Mouse (Mus musculus) ES-Bruce4 (cell line): Measurements from ENCODE around the gene Lgi1.

Experiments
- CTCF ChIP-seq: IDR thresholded peaks from one replicate; pipeline ENCODE4 v1.8.1; 2011; ENCODE audit warnings: low read depth, low read length
- EP300 ChIP-seq: IDR thresholded peaks from 2 replicates; pipeline ENCODE4 v1.6.1; 2011; ENCODE audit warnings: low read depth, low read length; ENCODE audit not compliant: insufficient read depth
- POLR2A ChIP-seq: IDR thresholded peaks from one replicate; pipeline ENCODE4 v1.8.1; 2011; ENCODE audit warnings: low read length; ENCODE audit not compliant: insufficient read depth

GRCm38 (mm10) chr19:38354819-38355360 is 90.6 kb downstream of the Lgi1 start:
- TF ChIP-seq CTCF (peak; percentile 53), POLR2A (no peak), EP300 (no peak)
